Mouse (Mus musculus) left cerebral cortex, adult 8-10 months (tissue): ENCODE data around the gene Serpina3m. TPM values are rescaled to one million over a fixed set of nuclear protein-coding genes. Genes with fewer than 3 reads are reported as not detected.
"Not testable (repeated sequence)": the region's sequence is repeated elsewhere in the genome, so short reads cannot be mapped to it uniquely, and the experiment has no call there.

ENCODE experiments used
- DNase-seq, 2 experiments: peaks; one replicate each; pipeline ENCODE4 v3.0.0; 2022; ENCODE audit warnings: low spot score in 2 of 2
- total RNA-seq, 4 experiments: library from RNA; stranded (reverse); gene quantifications; 2 replicates each; pipeline ENCODE4 v1.2.4; 2022

Gene Serpina3m
- under 1 TPM in 3 of 4 experiments, not detected in 1; 0.32 to 1.00 (median 0.42) TPM for total RNA-seq

- DNase-seq = not testable (repeated sequence)
Measured at GRCm38 (mm10) chr12:104338226-104338625, at the start of gene Serpina3m, which contains the start of gene Serpina3k. TSS of gene Serpina3m (plus strand) at chr12:104338486. TSS of gene Serpina3k (plus strand) at chr12:104338486.

- DNase-seq = no peak
Measured at GRCm38 (mm10) chr12:104289872-104290271, 48.4 kb upstream of the Serpina3m start.

GRCm38 (mm10) chr12:104293963-104294362 is 44.3 kb upstream of the Serpina3m start:
- DNase-seq = no peak

- no peak for DNase-seq
Measured at GRCm38 (mm10) chr12:104298049-104298448, 40.2 kb upstream of the Serpina3m start.

- DNase-seq = no peak
Measured at GRCm38 (mm10) chr12:104305991-104306390, 32.3 kb upstream of the Serpina3m start.

- no peak for DNase-seq
Measured at GRCm38 (mm10) chr12:104314253-104314652, 24.0 kb upstream of the Serpina3m start, which contains the start of gene Serpina3j. TSS of gene Serpina3j (plus strand) at chr12:104314553.

GRCm38 (mm10) chr12:104322454-104322853 is 15.8 kb upstream of the Serpina3m start:
- DNase-seq = no peak

GRCm38 (mm10) chr12:104331701-104332100 is 6.6 kb upstream of the Serpina3m start:
- DNase-seq = no peak

GRCm38 (mm10) chr12:104336873-104337272 is 1.4 kb upstream of the Serpina3m start:
- not testable (repeated sequence) for DNase-seq

GRCm38 (mm10) chr12:104338705-104339104 is 419 bp downstream of the Serpina3m start:
- DNase-seq = no peak

GRCm38 (mm10) chr12:104342489-104342888 is 4.2 kb downstream of the Serpina3m start:
- not testable (repeated sequence) for DNase-seq

GRCm38 (mm10) chr12:104345181-104345580 is 6.9 kb downstream of the Serpina3m start:
- no peak for DNase-seq

- DNase-seq = no peak
Measured at GRCm38 (mm10) chr12:104345707-104346106, 7.4 kb downstream of the Serpina3m start.

GRCm38 (mm10) chr12:104347091-104347490 is 8.8 kb downstream of the Serpina3m start:
- no peak for DNase-seq

GRCm38 (mm10) chr12:104351812-104352211 is 13.5 kb downstream of the Serpina3m start:
- peak in 1 of 2 experiments; percentile 26 for DNase-seq

GRCm38 (mm10) chr12:104356006-104356405 is 17.7 kb downstream of the Serpina3m start:
- no peak for DNase-seq

- DNase-seq = no peak
Measured at GRCm38 (mm10) chr12:104369986-104370385, 31.7 kb downstream of the Serpina3m start.

GRCm38 (mm10) chr12:104377179-104377578 is 38.9 kb downstream of the Serpina3m start:
- DNase-seq = not testable (repeated sequence)

GRCm38 (mm10) chr12:104378351-104378750 is 40.1 kb downstream of the Serpina3m start:
- DNase-seq = not testable (repeated sequence)

GRCm38 (mm10) chr12:104378815-104379214 is 40.5 kb downstream of the Serpina3m start:
- not testable (repeated sequence) for DNase-seq

- DNase-seq = no peak
Measured at GRCm38 (mm10) chr12:104379856-104380255, 41.6 kb downstream of the Serpina3m start.

GRCm38 (mm10) chr12:104381071-104381604 is 42.9 kb downstream of the Serpina3m start:
- DNase-seq = not testable (repeated sequence)

- DNase-seq = not testable (repeated sequence)
Measured at GRCm38 (mm10) chr12:104385987-104386386, 47.7 kb downstream of the Serpina3m start.
